Mouse (Mus musculus) left cerebral cortex, postnatal 14 days (tissue): Measurements from ENCODE around the gene Coro6. TPM values are rescaled to one million over a fixed set of nuclear protein-coding genes. Genes with fewer than 3 reads are reported as not detected.

Source experiments
- DNase-seq, 2 experiments: peaks; one replicate each; pipeline ENCODE4 v3.0.0; 2021 to 2022; ENCODE audit warnings: low spot score in 2 of 2, mixed read lengths in 1 of 2
- intact Hi-C: fragments of 180-260 bp; cut with DNase I; formaldehyde crosslinking; loops from one replicate; pipeline ENCODE4 v1.15.1; 2025
- long read RNA-seq, 2 experiments: library from polyadenylated mRNA; stranded (forward); transcript quantifications; one replicate each; pipeline ENCODE4 v2.0.0; 2021
- total RNA-seq, 2 experiments: library from RNA; stranded (reverse); gene quantifications; 2 replicates each; pipeline ENCODE4 v1.2.3; 2021

Gene Coro6
- 10 to 100 TPM; 31.3 to 32.4 TPM for total RNA-seq
- long read RNA-seq, experiment 1, partial matches to known transcripts, result 3 of 15 reads
- long read RNA-seq, experiment 1, other reads (novel, unspliced or antisense), result 12 of 15 reads
- long read RNA-seq, experiment 2, partial matches to known transcripts, result 4 of 15 reads
- long read RNA-seq, experiment 2, other reads (novel, unspliced or antisense), result 11 of 15 reads

DNA sequence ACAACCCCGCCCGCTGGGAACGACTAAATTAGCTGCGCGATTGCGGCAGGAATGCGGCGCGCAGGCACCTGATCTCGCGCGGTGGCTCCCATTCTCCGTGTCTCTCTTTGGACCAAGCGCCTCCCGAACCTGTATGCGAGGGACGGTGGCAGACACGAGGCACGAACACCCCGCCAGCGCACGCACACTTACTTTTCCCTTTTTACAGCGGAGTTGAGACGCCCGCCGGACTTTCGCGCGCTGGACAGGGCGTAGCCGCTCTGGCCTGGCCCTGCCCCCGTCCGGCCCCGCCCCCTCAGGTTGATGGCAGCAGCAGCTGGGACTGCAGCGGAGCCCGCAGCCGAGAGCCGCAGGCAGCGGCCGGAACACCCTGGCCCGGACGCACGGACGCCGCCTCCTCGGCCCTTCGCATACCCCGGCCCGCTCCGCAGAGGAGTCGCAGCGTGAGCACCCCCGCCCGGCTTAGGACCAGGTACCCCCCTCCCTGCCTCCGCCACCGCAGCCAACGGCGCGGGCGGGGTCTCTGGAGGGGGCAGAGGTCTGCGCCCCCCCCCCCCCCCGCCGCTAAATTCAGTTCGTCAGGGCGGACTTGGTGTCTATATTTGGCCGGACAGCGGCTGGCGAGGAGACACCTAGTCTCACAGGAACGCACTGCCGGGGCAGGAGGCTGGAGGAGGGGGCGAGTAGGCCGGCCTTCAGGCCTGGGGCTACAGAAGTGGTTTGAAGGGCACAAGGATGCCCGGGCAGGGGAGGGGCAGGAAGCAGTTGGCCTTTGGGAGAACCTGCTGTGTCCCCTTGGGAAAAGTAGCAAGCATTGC lies at the start of gene Coro6:
Gene Coro6, plus strand, starts transcription at position 129 of the 818 bp plus-strand sequence.
- intact Hi-C loops, result no loop called here
- peak in 1 of 2 experiments; percentile 37 for DNase-seq

DNA sequence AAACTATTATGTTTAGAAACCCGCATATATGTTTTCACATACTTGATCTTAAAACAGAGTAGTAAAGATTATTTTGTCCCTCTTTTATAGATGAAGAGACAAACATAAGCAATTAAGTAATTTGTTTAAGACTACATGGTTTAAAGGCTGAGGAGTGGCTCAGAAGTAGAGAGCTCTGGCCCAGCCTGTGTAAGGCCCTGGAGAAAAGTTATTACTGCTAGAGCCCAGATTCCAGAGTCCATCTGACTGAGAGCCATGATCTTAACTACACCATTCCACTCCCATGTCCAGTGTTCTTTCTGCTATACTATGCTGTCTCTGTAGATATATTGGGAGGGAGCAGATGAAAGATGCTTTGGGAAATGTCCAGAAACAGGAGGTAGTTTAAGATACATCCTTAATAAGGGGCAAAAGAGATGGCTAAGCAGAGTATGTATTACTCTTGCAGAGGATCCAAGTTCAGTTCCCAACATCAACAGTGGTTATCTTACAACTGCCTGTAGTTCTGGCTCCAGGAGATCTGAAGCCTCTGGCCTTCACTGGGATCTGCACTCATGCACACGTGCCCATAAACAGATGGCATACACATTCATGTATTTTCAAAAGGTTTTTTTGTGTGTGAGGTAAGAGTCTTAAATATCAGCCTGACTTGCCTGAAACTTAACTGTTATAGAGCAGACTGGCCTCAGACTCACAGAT lies 47.9 kb upstream of the Coro6 start:
- DNase-seq, result no peak
- intact Hi-C loops, result no loop called here

DNA sequence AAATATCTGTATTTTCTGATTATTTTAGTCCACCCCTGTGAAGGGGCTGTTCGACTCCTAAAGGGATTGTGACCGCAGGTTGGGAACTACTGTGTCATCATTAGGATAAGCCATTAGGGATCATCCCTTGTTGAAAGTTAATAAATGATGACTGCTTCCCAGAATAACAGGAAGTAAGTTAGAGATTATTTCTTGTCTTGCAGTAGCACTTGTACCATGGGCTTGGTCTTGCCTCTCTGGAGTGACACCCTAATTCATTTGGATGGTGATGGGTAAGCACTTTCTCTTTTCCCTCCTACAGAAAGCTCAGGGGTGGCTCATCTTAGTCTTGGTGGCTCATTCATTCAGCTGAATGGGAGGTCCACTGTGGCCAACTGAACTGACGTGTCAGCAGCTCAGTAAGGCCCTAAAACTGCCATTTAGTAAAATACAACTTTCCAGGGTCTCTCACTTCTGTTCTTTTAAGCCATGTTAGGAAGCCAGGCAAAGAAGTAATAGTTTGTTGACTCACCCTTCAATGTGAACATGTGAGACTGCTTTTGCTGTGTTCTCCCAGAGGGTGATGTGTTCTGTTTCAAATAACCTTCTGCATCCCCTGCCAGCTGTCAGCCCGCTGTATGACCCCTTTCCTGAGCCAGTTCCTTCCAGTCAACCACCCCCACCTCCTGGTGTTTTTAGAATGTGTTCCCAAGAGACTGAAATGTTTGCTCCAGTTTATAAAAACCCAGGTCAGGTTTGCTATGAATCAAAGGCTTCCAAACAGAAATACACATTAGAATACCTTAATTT lies 45.8 kb upstream of the Coro6 start:
- peak in 1 of 2 experiments; percentile 13 for DNase-seq
- intact Hi-C loops, result no loop called here

DNA sequence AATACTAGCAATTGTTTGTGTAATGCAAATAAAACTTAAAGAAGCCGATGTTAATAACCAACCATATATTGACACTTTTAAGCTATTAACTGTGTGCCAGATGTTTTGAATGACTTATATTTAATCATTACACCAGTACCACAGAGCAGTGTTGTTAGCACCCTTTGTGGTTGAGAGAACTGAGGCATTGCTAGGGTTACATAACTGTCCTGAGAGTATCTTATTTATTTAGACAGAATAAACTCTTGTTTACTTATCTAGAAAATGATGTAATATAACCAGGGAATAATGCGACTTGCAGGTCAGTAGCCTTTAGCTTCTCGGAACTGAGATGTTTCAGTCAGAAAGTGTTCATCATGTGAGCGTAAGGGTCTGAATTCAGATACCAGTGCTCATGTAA lies 44.2 kb upstream of the Coro6 start:
- intact Hi-C loops, result no loop called here

DNA sequence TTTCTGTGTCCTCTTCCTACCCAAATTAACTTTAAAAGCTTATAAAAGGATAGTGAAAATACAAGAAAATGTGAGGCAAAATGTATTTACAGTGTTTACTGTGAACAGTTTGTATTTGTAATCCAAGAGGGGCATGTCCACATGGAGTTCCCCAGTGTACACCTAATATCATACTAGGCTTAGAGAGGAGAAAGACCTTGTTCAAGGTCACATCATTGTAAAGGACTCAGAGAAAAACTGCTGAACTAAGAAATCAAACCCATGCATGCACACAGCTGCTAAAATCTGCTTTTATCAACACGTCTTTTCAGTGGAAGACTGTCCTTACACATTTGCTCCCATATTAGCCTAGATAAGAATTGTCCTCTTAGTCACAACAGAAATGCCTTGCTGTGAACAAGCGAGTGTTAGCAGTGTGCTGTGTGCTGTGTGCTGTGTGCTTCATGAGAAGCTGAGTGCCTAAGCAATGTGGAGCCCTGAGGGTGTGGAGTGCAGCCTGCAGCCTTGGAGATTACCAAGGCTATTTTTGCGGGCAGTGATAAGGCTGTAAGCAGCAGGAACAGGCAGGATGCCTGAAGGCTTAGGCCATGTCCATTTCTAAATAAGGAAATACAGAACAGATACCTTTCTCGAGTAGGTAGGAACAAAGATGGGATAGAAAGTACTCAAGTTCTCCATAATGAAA lies 38.9 kb upstream of the Coro6 start:
- DNase-seq, result no peak
- intact Hi-C loops, result no loop called here

More for the DNA sequence above, 44.2 kb upstream of the Coro6 start:
- no peak for DNase-seq

DNA sequence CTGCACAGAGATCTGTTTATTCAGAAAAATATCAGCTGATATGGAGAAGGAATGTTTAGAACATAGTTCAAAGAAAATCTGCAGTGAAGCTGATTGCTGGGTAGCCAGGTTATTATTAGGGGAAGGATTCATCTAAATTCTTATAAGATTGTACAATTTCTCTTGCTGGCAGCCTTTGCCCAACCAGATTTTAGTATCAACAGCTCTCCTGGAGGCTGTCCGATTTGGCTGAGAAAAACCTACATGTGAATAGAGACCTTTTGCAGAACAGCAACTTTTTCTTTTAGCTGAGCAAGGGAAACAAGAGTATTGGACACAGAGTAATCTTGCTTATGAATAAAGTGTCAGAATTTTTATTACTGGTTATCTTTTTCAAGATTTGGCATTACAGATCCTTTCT lies 33.8 kb upstream of the Coro6 start:
- intact Hi-C loops, result no loop called here
- no peak for DNase-seq

DNA sequence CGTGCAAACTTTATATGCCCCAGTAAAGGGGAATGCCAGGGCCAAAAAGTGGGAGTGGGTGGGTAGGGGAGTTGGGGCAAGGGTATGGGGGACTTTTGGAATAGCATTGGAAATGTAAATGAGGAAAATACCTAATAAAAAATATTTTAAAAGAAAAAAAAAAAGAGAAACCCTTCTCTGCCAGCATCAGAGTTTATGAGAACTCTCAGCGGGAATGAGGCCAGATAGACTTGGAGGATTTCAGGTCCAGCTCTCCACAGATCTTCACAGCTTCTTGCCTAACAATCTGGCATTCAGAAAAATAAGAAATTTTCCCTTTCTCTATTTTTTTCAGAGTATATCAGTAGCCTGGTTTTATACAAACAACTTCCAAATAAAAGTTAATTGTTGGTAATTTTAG lies 25.2 kb upstream of the Coro6 start:
- DNase-seq, result no peak
- intact Hi-C loops, result no loop called here

DNA sequence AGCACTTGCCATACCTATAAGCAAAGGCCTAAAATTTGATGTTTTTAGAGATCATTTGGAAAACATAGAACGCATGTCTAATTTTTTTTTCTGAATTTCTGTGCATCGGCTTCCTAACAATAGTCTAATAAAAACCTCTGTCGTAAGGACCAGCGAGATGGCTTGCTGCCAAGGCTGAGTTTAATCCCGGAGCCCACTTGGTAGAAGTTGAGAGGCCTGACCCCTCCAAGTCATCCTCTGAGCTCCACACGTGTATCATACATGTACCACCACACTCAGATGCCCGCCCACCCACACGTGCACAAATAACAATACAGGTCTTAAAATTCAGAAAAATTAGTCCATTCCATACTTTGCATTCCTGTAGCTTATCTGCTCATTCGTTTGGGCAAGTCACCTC lies 22.1 kb upstream of the Coro6 start:
- no peak for DNase-seq
- intact Hi-C loops, result loop anchor here (5.0 kb wide), 1 partner anchor 123 kb away; no protein-coding TSS in a partner anchor

DNA sequence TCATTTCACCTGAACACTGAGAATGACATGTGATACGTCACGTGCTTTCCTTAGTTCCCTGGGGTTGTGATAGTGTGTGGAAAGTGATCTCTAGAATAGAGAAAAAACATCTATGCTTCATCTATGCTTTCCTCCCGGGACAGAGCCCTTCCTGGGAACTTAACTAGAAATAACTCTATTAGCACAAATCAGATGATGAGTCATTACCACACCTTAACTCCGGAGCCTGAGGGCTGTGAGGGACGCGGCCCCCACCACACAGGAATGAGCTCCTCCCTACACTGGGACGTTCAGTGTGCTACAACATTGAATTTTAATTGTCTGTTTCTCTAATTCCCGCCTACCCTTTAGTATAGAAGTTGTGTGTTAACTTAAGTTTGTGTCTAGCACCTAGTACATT lies 21.2 kb upstream of the Coro6 start:
- no peak for DNase-seq
- intact Hi-C loops, result loop anchor here (5.0 kb wide), 1 partner anchor 124 kb away; no protein-coding TSS in a partner anchor

DNA sequence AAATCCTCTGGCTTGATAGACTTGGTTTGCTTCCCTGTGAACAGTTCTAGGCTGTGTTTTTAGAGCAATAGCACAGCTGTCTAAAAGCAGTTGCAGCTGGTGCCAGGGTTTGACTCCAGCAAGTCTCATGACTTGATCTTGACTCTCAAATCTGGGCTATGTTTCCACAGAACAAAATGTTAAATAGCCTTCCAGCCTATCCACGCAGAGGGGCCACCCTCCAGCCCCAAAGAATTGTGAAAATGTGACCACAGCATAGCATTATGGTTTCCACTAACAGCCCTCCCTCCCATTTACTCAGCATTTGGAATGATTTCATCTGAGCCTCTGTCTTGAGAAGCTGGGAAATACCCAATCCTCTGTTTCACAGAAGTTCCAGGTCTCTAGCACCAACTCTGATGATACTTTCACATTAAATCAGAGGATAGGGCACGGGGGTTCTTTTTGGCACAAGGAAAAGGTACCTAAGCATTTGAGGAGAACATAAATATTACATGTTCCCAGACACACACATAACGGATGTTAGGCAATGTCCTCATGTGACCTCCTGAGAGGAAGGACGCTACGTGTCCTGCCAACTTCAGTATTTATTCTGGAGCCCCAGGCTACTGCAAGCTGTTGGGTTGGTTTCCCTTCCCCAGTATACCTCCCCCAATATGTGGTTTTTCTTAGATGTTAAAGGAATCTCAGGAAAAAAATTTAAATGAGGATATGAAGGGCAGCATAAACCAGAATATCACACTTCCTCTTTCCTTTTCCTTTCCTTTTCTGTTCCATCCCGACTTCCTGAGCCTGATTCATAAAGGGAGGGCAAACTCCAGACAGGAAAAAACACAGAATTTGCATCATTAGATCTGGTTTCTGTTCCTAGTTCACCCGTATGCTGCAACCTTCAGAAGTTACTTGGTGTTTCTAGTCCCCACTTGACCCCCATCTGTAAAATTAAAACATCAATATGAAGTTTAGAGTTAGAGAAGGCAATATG lies 19.7 kb upstream of the Coro6 start:
- peak in 1 of 2 experiments; percentile 57 for DNase-seq
- intact Hi-C loops, result loop anchor here (5.0 kb wide), 1 partner anchor 125 kb away; no protein-coding TSS in a partner anchor

DNA sequence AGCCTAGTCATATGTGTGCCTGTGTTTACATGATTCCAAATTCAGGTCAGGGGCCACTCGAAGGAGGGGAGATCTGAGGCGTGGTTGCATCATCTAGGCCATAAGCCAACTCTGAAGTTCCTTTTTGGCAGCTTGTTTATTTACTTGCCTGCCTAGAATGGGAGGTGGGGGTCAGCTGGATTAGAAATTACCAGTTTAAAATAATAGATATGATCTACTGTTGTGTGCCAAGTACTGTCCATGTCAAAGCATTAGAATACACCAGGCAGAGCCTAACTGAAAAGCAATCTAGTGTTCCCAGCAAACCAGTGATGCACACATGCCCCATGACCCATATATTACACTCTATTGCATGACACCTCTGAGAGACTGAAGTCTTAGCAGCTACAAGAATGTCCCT lies 17.3 kb upstream of the Coro6 start:
- intact Hi-C loops, result loop anchor here (5.0 kb wide), 2 partner anchors 128 to 233 kb away; no protein-coding TSS in a partner anchor
- no peak for DNase-seq

DNA sequence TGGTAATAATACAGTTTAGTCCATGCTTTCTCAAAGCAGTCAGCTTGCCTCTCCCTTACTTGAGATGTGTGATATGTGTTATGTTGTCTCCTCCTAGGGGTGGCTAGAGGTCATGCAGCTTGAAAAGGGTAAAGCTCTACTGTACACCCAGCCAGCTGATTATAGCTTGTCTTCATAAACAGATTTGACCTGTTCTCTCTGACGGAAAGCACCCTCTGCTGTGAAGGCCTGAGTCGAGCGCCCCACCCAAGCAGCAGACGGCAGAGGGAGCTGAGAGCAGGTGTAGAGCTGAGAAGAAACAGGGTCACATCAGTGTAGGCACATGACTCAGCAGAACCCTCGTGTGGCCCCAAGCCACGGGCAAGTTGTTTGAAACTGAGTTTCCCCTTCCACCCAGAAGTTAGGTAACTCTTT lies 15.6 kb upstream of the Coro6 start:
- intact Hi-C loops, result loop anchor here (5.0 kb wide), 1 partner anchor 234 kb away; no protein-coding TSS in a partner anchor

DNA sequence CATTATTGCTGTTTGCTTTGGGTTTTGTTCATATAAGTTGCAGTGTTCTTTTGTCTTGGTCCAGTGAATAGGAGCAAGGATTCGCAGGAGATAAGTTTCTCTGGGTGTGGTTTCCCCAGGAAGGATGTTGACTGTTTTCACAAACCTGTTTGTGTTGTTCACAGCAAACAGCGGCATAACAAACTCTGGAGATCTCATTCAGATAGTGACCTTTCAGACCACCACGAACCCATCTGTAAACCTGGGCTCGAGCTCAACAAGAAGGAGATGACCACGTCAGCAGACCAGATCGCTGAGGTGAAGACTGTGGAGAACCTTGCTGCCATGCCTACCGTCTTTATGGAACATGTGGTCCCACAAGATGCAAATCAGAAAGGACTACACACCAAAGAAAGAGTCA lies 13.0 kb upstream of the Coro6 start:
- DNase-seq, result no peak
- intact Hi-C loops, result loop anchor here (5.0 kb wide), 1 partner anchor 237 kb away; no protein-coding TSS in a partner anchor

More for the DNA sequence above, 15.6 kb upstream of the Coro6 start:
- peak in 1 of 2 experiments; percentile 64 for DNase-seq

DNA sequence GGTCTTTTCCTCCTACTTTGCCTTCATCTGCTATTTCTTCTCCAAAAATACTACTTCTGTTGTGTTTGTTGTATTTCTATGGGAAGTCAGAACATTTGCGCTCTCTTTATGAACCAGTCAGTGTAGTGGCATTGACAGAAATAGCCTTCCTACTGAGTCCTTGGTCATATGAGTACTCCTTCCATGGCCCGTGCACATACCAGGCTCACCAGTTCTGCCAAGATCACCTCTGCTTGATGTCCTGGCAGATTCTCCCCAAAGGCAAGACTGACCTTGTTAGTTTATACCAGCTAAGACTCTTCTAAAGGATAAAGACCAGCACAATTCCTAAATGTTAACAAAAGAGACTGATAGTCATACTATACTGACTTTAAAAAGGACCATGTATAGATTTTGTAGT lies 10.5 kb upstream of the Coro6 start:
- intact Hi-C loops, result no loop called here

DNA sequence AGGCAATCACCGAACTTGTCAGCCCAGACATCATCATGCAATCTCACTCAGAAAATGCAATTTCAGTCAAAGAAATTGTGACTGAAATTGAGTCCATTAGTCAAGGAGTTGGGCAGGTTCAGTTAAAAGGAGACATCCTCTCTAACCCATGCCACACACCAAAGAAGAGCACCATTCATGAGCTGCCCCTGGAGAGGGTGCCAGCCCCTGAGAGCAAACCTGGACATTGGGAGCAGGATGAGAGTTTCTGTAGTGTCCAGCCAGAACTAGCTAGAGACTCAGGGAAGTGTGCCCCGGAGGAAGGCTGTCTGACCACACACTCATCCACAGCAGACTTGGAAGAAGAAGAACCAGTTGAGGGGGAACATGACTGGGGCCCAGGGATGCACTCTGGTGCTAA lies 8.8 kb upstream of the Coro6 start:
- DNase-seq, result no peak
- intact Hi-C loops, result no loop called here

More for the DNA sequence above, 10.5 kb upstream of the Coro6 start:
- DNase-seq, result no peak

DNA sequence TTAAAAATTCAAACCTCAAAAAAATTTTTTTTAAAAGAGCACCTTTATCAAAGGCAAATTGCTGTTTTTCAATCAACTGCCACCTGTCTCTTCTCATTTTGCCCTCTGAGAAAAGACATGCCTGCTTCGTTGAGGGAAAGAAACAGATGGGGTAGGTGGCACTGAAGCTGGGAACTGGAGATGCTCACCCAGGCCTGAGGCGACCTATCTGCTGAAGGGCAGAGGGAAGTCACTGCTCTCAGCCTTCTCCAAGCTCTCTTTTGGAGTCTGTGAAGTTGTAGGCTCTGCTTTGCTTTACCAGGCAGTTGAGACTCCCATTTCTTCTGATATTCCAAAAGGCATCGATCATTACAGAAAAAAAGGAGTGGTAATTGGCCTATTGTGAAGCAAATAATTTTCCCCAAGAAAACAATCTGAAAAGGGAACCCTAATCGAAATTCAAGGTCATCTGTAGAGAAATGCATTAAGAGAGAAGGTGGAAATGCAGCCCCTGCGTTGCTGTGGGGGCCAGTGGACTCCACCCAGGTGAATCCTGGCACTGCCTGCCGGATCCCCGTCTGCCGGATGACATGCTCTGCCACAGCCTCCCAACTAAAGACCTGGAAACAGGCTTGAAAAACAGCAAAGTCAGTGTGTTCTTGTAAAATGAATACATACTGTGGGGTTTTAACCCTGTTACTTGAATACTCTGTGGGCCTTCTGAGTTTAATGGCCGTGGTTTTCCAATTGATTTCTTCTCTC lies 6.3 kb upstream of the Coro6 start:
- DNase-seq, result no peak
- intact Hi-C loops, result no loop called here

DNA sequence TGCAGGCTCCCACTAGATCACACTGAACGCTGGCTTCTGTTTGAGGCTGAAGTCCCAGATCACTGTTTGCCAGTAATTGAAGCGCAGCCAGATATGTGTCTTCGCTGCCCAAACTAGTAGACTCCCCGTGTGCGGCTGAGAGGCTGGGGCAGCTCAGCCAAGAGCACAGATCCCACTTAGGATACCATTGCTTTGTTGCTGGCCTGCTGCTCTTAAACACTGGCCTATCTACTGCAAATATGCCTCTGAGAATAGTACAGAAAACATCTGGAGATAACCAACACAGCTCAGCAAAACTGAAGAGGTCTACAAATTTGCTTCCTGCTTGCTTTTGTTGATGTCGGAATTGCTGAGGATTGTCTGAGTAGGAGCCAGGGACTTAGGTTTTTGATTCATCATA lies 5.3 kb upstream of the Coro6 start:
- intact Hi-C loops, result no loop called here
- DNase-seq, result no peak
